Mouse (Mus musculus): ENCODE measurements around the gene Slc9c1. TPM values are rescaled to one million over a fixed set of nuclear protein-coding genes. Genes with fewer than 3 reads are reported as not detected.
"Not testable (repeated sequence)": the region's sequence is repeated elsewhere in the genome, so short reads cannot be mapped to it uniquely, and the experiment has no call there.

Slc9c1 gene
- polyA plus RNA-seq (2015; fragmentation: Nextera tagmentation; extraction: Ambion mirVana): not detected in 2 replicates

GRCm38 (mm10) chr16:45535009-45535408 lies at the start of gene Slc9c1:
TSS of gene Slc9c1 (plus strand) at chr16:45535309.
- no peak within 1 kb of the TSS for H3K4me3 ChIP-seq (replicated peaks; ENCODE audit: low read depth, low read length)
- no peaks in the 10 kb centered on the region for H3K36me3 ChIP-seq (ENCODE audit: insufficient read depth, low read length)
- H3K4me1 ChIP-seq (replicated peaks; ENCODE audit: insufficient read depth, low read length): no peaks in the 10 kb centered on the region
- no peak within 1 kb of the TSS for H3K9ac ChIP-seq (ENCODE audit: low read depth, low read length)
- H3K9me3 ChIP-seq (replicated peaks; ENCODE audit: low read length): no peaks in the 10 kb centered on the region
- DNase-seq (ENCODE audit: low spot score) (no peak), ATAC-seq (replicated peaks; ENCODE audit: low FRiP score, low read depth) (no peak)
- no peak for TF ChIP-seq CTCF (IDR thresholded peaks at IDR 0.05; ENCODE audit: low read depth)
- no peak within 1 kb of the TSS for H3K27ac ChIP-seq
- H3K27me3 ChIP-seq (ENCODE audit: insufficient read depth, low read length): no peaks in the 10 kb centered on the region
- 94% methylated on average over 5 of the region's 5 CpGs for WGBS
- no peak within 1 kb of the TSS for H3K4me2 ChIP-seq (ENCODE audit: low read length)

- DNase-seq (ENCODE audit: low spot score): peak; percentile 19
- no peaks in the 10 kb centered on the region for H3K4me1 ChIP-seq (replicated peaks; ENCODE audit: insufficient read depth, low read length)
- no peaks in the 10 kb centered on the region for H3K9me3 ChIP-seq (replicated peaks; ENCODE audit: low read length)
- ATAC-seq (replicated peaks; ENCODE audit: low FRiP score, low read depth): peak; percentile 68; the same call in 1 of the 2 replicates
- H3K27ac ChIP-seq: no peak within 1 kb of the TSS
- H3K4me2 ChIP-seq (ENCODE audit: low read length): no peak within 1 kb of the TSS
- 52% methylated on average over 5 of the region's 5 CpGs for WGBS
- no peak for TF ChIP-seq CTCF (IDR thresholded peaks at IDR 0.05; ENCODE audit: low read depth)
- H3K27me3 ChIP-seq (ENCODE audit: insufficient read depth, low read length): no peaks in the 10 kb centered on the region
- H3K36me3 ChIP-seq (ENCODE audit: insufficient read depth, low read length): no peaks in the 10 kb centered on the region
- H3K4me3 ChIP-seq (replicated peaks; ENCODE audit: low read depth, low read length): no peak within 1 kb of the TSS
- H3K9ac ChIP-seq (ENCODE audit: low read depth, low read length): no peak within 1 kb of the TSS
Observed at GRCm38 (mm10) chr16:45492927-45493326, 42.2 kb upstream of the Slc9c1 start, which contains the start of gene Gm609. TSS of gene Gm609 (minus strand) at chr16:45492969.

- no peak overlapping the region for H3K9ac ChIP-seq (ENCODE audit: low read depth, low read length)
- no peak for DNase-seq (ENCODE audit: low spot score)
- ATAC-seq (replicated peaks; ENCODE audit: low FRiP score, low read depth): no peak
- H3K4me2 ChIP-seq (ENCODE audit: low read length): no peak overlapping the region
- H3K36me3 ChIP-seq (ENCODE audit: insufficient read depth, low read length): no peaks in the 10 kb centered on the region
- H3K27ac ChIP-seq: no peak overlapping the region
- H3K27me3 ChIP-seq (ENCODE audit: insufficient read depth, low read length): no peaks in the 10 kb centered on the region
- H3K4me3 ChIP-seq (replicated peaks; ENCODE audit: low read depth, low read length): no peak overlapping the region
- no peaks in the 10 kb centered on the region for H3K4me1 ChIP-seq (replicated peaks; ENCODE audit: insufficient read depth, low read length)
- no peak for TF ChIP-seq CTCF (IDR thresholded peaks at IDR 0.05; ENCODE audit: low read depth)
- WGBS: 66% methylated on average over 1 of the region's 1 CpGs
- no peaks in the 10 kb centered on the region for H3K9me3 ChIP-seq (replicated peaks; ENCODE audit: low read length)
Observed at GRCm38 (mm10) chr16:45495326-45495725, 39.8 kb upstream of the Slc9c1 start.

- TF ChIP-seq CTCF (IDR thresholded peaks at IDR 0.05; ENCODE audit: low read depth): no peak
- DNase-seq (ENCODE audit: low spot score): no peak
- H3K9ac ChIP-seq (ENCODE audit: low read depth, low read length): no peak overlapping the region
- no peak for ATAC-seq (replicated peaks; ENCODE audit: low FRiP score, low read depth)
- H3K4me2 ChIP-seq (ENCODE audit: low read length): no peak overlapping the region
- H3K27ac ChIP-seq: no peak overlapping the region
- H3K27me3 ChIP-seq (ENCODE audit: insufficient read depth, low read length): no peaks in the 10 kb centered on the region
- 78% methylated on average over 5 of the region's 5 CpGs for WGBS
- H3K36me3 ChIP-seq (ENCODE audit: insufficient read depth, low read length): no peaks in the 10 kb centered on the region
- no peaks in the 10 kb centered on the region for H3K4me1 ChIP-seq (replicated peaks; ENCODE audit: insufficient read depth, low read length)
- H3K9me3 ChIP-seq (replicated peaks; ENCODE audit: low read length): no peaks in the 10 kb centered on the region
- no peak overlapping the region for H3K4me3 ChIP-seq (replicated peaks; ENCODE audit: low read depth, low read length)
Observed at GRCm38 (mm10) chr16:45525551-45525950, 9.6 kb upstream of the Slc9c1 start.

GRCm38 (mm10) chr16:45531950-45532349 lies 3.2 kb upstream of the Slc9c1 start, which contains the start of gene Gm17783:
TSS of gene Gm17783 (minus strand) at chr16:45532050.
- Histone ChIP-seq H3K9ac (ENCODE audit: low read depth, low read length) (no peak within 1 kb of the TSS), H3K36me3 (ENCODE audit: insufficient read depth, low read length) (no peaks in the 10 kb centered on the region), H3K4me2 (ENCODE audit: low read length) (no peak within 1 kb of the TSS), H3K4me1 (replicated peaks; ENCODE audit: insufficient read depth, low read length) (no peaks in the 10 kb centered on the region), H3K27me3 (ENCODE audit: insufficient read depth, low read length) (no peaks in the 10 kb centered on the region), H3K4me3 (replicated peaks; ENCODE audit: low read depth, low read length) (no peak within 1 kb of the TSS), H3K9me3 (replicated peaks; ENCODE audit: low read length) (no peaks in the 10 kb centered on the region), H3K27ac (no peak within 1 kb of the TSS)
- 51% methylated on average over 4 of the region's 4 CpGs for WGBS
- TF ChIP-seq CTCF (IDR thresholded peaks at IDR 0.05; ENCODE audit: low read depth): no peak
- DNase-seq (ENCODE audit: low spot score) (no peak), ATAC-seq (replicated peaks; ENCODE audit: low FRiP score, low read depth) (no peak)

- DNase-seq (ENCODE audit: low spot score); H3K36me3 ChIP-seq (ENCODE audit: insufficient read depth, low read length); H3K4me1 ChIP-seq (replicated peaks; ENCODE audit: insufficient read depth, low read length); H3K9ac ChIP-seq (ENCODE audit: low read depth, low read length); H3K4me2 ChIP-seq (ENCODE audit: low read length); H3K27me3 ChIP-seq (ENCODE audit: insufficient read depth, low read length); H3K4me3 ChIP-seq (replicated peaks; ENCODE audit: low read depth, low read length); H3K9me3 ChIP-seq (replicated peaks; ENCODE audit: low read length); ATAC-seq (replicated peaks; ENCODE audit: low FRiP score, low read depth); H3K27ac ChIP-seq: not testable (repeated sequence)
- 67% methylated on average over 1 of the region's 1 CpGs for WGBS
Observed at GRCm38 (mm10) chr16:45538342-45538741, 3.2 kb downstream of the Slc9c1 start.

- no peak for ATAC-seq (replicated peaks; ENCODE audit: low FRiP score, low read depth)
Observed at GRCm38 (mm10) chr16:45542108-45542507, 7.0 kb downstream of the Slc9c1 start.

More at GRCm38 (mm10) chr16:45542108-45542507, 7.0 kb downstream of the Slc9c1 start:
- Histone ChIP-seq H3K36me3 (ENCODE audit: insufficient read depth, low read length) (no peaks in the 10 kb centered on the region), H3K9ac (ENCODE audit: low read depth, low read length) (no peak overlapping the region), H3K27ac (no peak overlapping the region), H3K4me3 (replicated peaks; ENCODE audit: low read depth, low read length) (no peak overlapping the region), H3K27me3 (ENCODE audit: insufficient read depth, low read length) (no peaks in the 10 kb centered on the region), H3K4me2 (ENCODE audit: low read length) (no peak overlapping the region), H3K4me1 (replicated peaks; ENCODE audit: insufficient read depth, low read length) (no peaks in the 10 kb centered on the region), H3K9me3 (replicated peaks; ENCODE audit: low read length) (no peaks in the 10 kb centered on the region)
- no peak for TF ChIP-seq CTCF (IDR thresholded peaks at IDR 0.05; ENCODE audit: low read depth)
- no peak for DNase-seq (ENCODE audit: low spot score)
